Mouse (Mus musculus): ENCODE results near the gene Gcnt4.

- TF ChIP-seq CHD2 (IDR thresholded peaks at IDR 0.05; ENCODE audit: low read depth, low read length) (no peak), HCFC1 (IDR thresholded peaks at IDR 0.05; ENCODE audit: borderline replicate concordance, insufficient read depth, low read length) (no peak), ZNF384 (IDR thresholded peaks at IDR 0.05; ENCODE audit: low read depth, low read length) (no peak), MAFK (IDR thresholded peaks at IDR 0.05; ENCODE audit: insufficient read depth, low read depth, low read length) (no peak)
These were observed 4.0 kb downstream of the Gcnt4 start for GRCm38 (mm10) chr13:96928432-96929039.

Data from ES-E14 (cell line).